Mouse (Mus musculus) kidney, adult 2 months (tissue): ENCODE results near the gene Ntm. TPM values are rescaled to one million over a fixed set of nuclear protein-coding genes. Genes with fewer than 3 reads are reported as not detected.

Experiments used
- DNase-seq: peaks from one replicate; pipeline ENCODE4 v3.0.0; 2021
- H3K27ac ChIP-seq: fragments of 200-500 bp; 2 replicates; pipeline ENCODE4 v1.5.1; 2012; ENCODE audit warnings: low read depth, low read length, control low read depth, inconsistent platforms; ENCODE audit not compliant: insufficient read depth
- H3K27me3 ChIP-seq: fragments of 200-500 bp; replicated peaks from 2 replicates; pipeline ENCODE4 v1.6.1; 2012; ENCODE audit warnings: mild to moderate bottlenecking, moderate library complexity, low read length, inconsistent platforms; ENCODE audit not compliant: control insufficient read depth, insufficient read depth
- H3K36me3 ChIP-seq: fragments of 200-500 bp; 2 replicates; pipeline ENCODE4 v1.6.1; 2012; ENCODE audit warnings: mild to moderate bottlenecking, moderate library complexity, low read length, inconsistent platforms; ENCODE audit not compliant: control insufficient read depth, insufficient read depth
- H3K4me1 ChIP-seq: fragments of 200-500 bp; 2 replicates; pipeline ENCODE4 v1.6.1; 2011; ENCODE audit warnings: low read length; ENCODE audit not compliant: control insufficient read depth, insufficient read depth
- H3K4me3 ChIP-seq: fragments of 200-500 bp; 2 replicates; pipeline ENCODE4 v1.5.1; 2011; ENCODE audit warnings: mild to moderate bottlenecking, low read depth, low read length, control low read depth; ENCODE audit not compliant: insufficient read depth
- CTCF ChIP-seq: fragments of 200-500 bp; conservative IDR thresholded peaks from 2 replicates; pipeline ENCODE4 v1.5.1; 2011; ENCODE audit warnings: low read depth, mild to moderate bottlenecking, control low read depth, low read length, moderate library complexity, mixed read lengths; ENCODE audit not compliant: insufficient read depth, insufficient read length
- POLR2A ChIP-seq: fragments of 200-500 bp; IDR thresholded peaks from one replicate; pipeline ENCODE4 v1.6.1; 2011; ENCODE audit warnings: low read depth, low read length, control low read depth
- WGBS: fragments of 180-500 bp; shearing (Covaris S2); methylation state at CpG from one replicate; pipeline ENCODE4 v1.1.7; 2018; 5-methylcytosine and 5-hydroxymethylcytosine counted together
- polyA plus RNA-seq: library from polyadenylated mRNA; depleted of rRNA; stranded (reverse); fragments of >200 nt; gene quantifications from 2 replicates; pipeline ENCODE4 v1.2.3, GENCODE M21; 2012

The Ntm gene
- polyA plus RNA-seq, 1 experiment: 0.74 TPM

DNA sequence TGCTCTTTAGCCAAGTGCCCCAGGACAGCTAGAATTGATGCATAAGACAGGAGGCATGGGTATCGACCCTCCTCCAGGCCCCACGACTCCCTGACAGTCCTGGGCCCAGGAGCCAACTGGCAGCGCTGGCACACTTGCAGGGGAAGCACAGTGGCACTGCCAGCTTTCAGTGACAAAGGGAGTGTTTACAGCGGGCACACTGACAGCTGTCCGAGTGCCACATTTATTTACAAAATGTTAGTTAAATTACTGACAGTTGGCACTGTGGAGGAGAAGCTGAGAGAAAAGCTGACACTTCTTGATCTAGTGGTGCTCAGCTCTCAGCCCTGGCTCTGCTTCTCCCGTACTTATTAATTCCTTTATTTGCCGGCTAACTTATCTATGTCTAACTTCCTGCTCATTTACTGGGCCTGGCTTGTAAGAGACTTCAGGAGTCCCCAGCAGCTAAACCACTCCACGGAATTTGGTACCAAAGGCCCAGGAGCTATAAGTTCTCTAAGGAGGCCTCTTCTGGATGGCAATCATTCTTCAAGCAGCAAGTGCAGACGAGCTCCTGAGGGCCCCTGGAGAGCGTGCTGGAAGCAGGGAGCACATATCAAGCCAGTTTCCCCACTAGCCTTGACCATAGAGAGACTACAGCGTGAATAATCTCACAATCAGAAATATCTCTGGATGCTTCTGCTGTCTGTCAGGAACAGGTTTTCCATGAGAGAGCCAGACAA is 572.0 kb downstream of the Ntm start:
- H3K4me3 ChIP-seq: no peak overlapping the region
- H3K27me3 ChIP-seq: no peaks in the 10 kb centered on the region
- no peaks in the 10 kb centered on the region for H3K36me3 ChIP-seq
- H3K4me1 ChIP-seq: no peaks in the 10 kb centered on the region
- no peak for DNase-seq
- no peak for TF ChIP-seq CTCF
- TF ChIP-seq POLR2A: no peak
- WGBS: 81% methylated on average over 11 of the region's 11 CpGs
- no peak overlapping the region for H3K27ac ChIP-seq

DNA sequence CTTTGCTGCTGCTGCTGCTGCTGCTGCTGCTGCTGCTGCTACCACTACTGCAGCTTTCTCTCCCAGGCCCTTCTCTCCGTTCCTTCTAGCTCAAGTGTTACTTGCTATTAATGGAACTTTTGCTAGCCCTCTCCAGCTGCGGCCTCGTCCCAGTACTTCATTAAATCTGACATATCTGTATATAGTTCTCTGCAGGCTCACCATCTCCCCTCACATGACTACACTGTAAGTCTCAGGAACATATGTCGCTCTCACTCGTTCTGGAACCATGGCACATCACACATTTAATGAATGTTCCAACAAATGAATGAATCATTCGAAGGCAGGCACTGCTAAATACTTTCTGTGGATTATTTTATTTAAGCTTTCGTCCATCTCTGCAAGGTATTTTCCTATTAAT is 573.7 kb downstream of the Ntm start:
- WGBS: 90% methylated on average over 7 of the region's 7 CpGs
- H3K4me3 ChIP-seq: no peak overlapping the region
- H3K27me3 ChIP-seq: no peaks in the 10 kb centered on the region
- no peaks in the 10 kb centered on the region for H3K4me1 ChIP-seq
- TF ChIP-seq CTCF: no peak
- TF ChIP-seq POLR2A: no peak
- no peaks in the 10 kb centered on the region for H3K36me3 ChIP-seq
- DNase-seq: no peak
- H3K27ac ChIP-seq: no peak overlapping the region

DNA sequence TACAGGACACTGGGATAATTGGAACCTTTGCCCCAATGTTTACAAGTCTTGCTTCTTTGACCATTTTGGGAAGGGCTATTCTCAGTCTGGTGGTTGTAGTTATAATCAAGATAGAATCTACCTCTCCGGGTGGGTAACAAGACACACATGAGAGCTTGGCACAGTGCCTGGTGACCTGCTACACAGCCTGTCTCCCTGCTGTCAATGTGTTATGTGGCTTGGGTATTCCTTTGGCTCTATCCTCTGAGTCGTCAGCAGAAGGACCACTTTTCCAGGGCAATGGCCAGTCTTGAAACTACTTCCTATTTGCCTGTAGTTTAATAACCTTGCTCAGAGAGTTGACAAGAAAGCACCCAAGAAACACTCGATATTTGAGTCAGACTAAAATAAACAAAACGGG is 575.8 kb downstream of the Ntm start:
- no peak for TF ChIP-seq CTCF
- no peak for TF ChIP-seq POLR2A
- no peak overlapping the region for H3K4me3 ChIP-seq
- H3K36me3 ChIP-seq: no peaks in the 10 kb centered on the region
- WGBS: 54% methylated on average over 4 of the region's 4 CpGs
- H3K27me3 ChIP-seq: no peaks in the 10 kb centered on the region
- no peak for DNase-seq
- no peaks in the 10 kb centered on the region for H3K4me1 ChIP-seq
- no peak overlapping the region for H3K27ac ChIP-seq

DNA sequence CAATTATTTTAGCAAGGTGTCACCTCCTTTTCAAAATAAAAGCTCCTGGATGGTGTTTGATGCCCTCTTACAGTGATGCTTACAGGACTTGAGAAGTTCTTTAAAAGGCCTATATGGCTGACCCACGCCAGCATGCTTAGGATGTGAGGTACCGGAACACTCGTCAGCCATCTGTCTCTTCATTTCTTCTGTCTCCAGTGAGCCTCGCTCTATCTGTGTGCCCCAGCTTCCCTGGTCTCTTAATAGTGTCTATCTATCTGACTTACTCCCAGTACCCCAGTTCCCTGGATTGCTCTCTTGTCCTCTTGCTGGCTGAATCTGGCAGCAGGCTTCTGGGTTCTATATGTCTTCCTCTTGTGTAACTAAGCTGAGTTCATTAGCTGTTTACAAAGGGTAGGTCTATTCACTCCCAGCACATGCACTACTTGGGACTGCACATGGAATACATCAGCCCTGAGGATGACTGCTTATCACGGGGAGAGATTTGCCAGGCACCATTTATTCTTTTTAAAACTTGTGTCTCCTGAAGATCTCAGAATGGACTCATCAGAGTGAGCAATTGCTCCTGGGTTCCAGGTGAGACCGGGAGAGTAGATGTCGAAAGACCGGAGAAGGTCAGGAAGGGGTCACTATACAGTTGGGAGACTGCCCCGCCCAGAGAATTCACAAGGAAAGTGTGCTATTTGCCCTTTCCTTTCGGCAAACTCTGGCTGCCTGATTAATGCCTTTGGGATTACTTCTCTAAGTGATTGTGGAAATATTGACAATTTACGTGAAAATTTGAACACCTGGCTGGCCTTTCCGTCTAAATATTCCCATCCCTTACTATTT is 585.6 kb downstream of the Ntm start:
- H3K27me3 ChIP-seq: no peaks in the 10 kb centered on the region; the same call in 1 of the 2 replicates
- H3K27ac ChIP-seq: no peak overlapping the region
- no peaks in the 10 kb centered on the region for H3K36me3 ChIP-seq
- H3K4me1 ChIP-seq: no peaks in the 10 kb centered on the region
- WGBS: 85% methylated on average over 12 of the region's 12 CpGs
- TF ChIP-seq POLR2A (no peak), CTCF (no peak)
- H3K4me3 ChIP-seq: no peak overlapping the region
- no peak for DNase-seq

DNA sequence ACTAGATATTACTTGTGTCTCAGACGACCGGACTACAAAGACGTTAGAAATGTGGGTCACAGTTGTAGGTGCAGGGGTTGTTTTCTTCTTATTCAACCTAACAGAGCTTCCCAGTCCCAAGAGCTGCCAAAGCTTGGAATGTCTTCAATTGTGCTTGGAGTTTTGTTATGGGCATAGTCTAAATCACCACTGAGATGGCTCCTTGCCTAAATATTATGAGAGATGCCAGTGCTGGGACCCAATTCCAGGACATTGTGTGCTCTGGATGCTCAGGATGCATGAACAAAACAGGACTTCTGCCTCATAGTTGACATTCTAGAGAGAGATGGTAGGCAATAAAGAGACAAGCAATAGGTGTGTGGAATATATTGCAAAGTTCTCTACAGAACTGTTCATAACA is 591.6 kb downstream of the Ntm start:
- no peaks in the 10 kb centered on the region for H3K36me3 ChIP-seq
- DNase-seq: no peak
- TF ChIP-seq POLR2A (no peak), CTCF (no peak)
- no peaks in the 10 kb centered on the region for H3K27me3 ChIP-seq
- no peak overlapping the region for H3K27ac ChIP-seq
- no peaks in the 10 kb centered on the region for H3K4me1 ChIP-seq
- H3K4me3 ChIP-seq: no peak overlapping the region
- WGBS: 86% methylated on average over 3 of the region's 3 CpGs

DNA sequence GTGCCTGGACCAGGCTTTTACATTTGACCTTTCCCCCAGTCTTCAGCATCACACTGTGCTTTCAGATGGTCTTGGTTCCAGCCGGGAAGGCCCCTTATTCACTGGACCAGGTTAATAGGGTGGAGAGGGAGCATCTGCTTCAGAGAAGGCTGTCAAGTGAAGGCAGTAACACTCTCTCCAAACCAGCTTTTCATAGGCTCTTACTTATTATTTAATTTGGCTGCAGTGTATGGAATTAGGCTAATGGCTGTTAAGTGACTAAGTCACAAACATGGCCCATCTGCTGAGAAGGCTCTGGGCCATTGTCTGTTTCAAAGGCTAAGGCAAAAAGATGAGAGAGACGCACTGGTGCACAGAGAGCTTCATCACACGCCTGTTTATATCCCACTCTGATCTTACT is 593.3 kb downstream of the Ntm start:
- Histone ChIP-seq H3K27ac (no peak overlapping the region), H3K36me3 (no peaks in the 10 kb centered on the region), H3K4me3 (no peak overlapping the region), H3K4me1 (no peaks in the 10 kb centered on the region), H3K27me3 (no peaks in the 10 kb centered on the region)
- no peak for DNase-seq
- WGBS: 88% methylated on average over 3 of the region's 3 CpGs
- TF ChIP-seq POLR2A: no peak
- no peak for TF ChIP-seq CTCF

DNA sequence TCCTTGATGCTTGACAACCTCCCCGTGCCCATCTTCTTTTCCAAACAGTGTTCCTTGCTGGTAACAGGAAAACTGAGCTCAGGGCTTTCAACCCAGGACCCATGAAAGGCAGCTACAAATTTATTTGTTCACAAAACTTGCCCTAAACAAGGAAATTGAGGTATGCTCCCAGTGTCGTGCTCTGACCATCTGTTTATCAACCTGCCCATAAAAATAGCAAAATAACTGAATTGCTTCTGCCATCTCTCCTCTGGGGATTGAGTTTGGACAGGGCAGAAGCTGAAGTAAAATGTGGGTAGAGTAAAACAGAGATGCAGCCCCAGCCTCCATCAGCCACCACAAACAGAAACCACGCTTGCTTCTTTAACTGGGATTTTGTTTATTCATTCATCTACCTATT is 594.6 kb downstream of the Ntm start:
- H3K27me3 ChIP-seq: no peaks in the 10 kb centered on the region
- DNase-seq: no peak
- no peak for TF ChIP-seq POLR2A
- no peak for TF ChIP-seq CTCF
- no peaks in the 10 kb centered on the region for H3K4me1 ChIP-seq
- 77% methylated on average over 3 of the region's 3 CpGs for WGBS
- no peak overlapping the region for H3K27ac ChIP-seq
- no peak overlapping the region for H3K4me3 ChIP-seq
- no peaks in the 10 kb centered on the region for H3K36me3 ChIP-seq
